Mouse (Mus musculus) hindbrain, embryonic 15.5 days (tissue): Measurements from ENCODE around the gene Spen. TPM values are rescaled to one million over a fixed set of nuclear protein-coding genes. Genes with fewer than 3 reads are reported as not detected.
"Not testable (repeated sequence)": the region's sequence is repeated elsewhere in the genome, so short reads cannot be mapped to it uniquely, and the experiment has no call there.

Experiments
- ATAC-seq: fragments of 200-750 bp; cut with Nextera tagmentation; 2 replicates; pipeline ENCODE4 v1.8.0; 2017; ENCODE audit warnings: low read depth, moderate number of reproducible peaks, moderate TSS enrichment; ENCODE audit not compliant: low FRiP score
- H3K27ac ChIP-seq: fragments of 300-500 bp; sonication (generic); replicated peaks from 2 replicates; pipeline ENCODE4 v1.5.1; 2015; ENCODE audit warnings: mild to moderate bottlenecking, inconsistent platforms
- H3K27me3 ChIP-seq: fragments of 300-500 bp; sonication (generic); 2 replicates; pipeline ENCODE4 v1.6.1; 2015; ENCODE audit warnings: control low read depth, inconsistent platforms
- H3K36me3 ChIP-seq: fragments of 300-500 bp; sonication (generic); 2 replicates; pipeline ENCODE4 v1.6.1; 2015; ENCODE audit warnings: control low read depth, inconsistent platforms
- H3K4me1 ChIP-seq: fragments of 300-500 bp; sonication (generic); replicated peaks from 2 replicates; pipeline ENCODE4 v1.6.1; 2015; ENCODE audit warnings: control low read depth, inconsistent platforms
- H3K4me2 ChIP-seq: fragments of 300-500 bp; sonication (generic); 2 replicates; pipeline ENCODE4 v1.6.1; 2015; ENCODE audit warnings: moderate library complexity, mild to moderate bottlenecking, inconsistent platforms
- H3K4me3 ChIP-seq: fragments of 300-500 bp; sonication (generic); 2 replicates; pipeline ENCODE4 v1.5.1; 2015; ENCODE audit warnings: mild to moderate bottlenecking, inconsistent platforms
- H3K9ac ChIP-seq: fragments of 300-500 bp; sonication (generic); 2 replicates; pipeline ENCODE4 v1.6.1; 2015; ENCODE audit warnings: inconsistent platforms
- H3K9me3 ChIP-seq: fragments of 300-500 bp; sonication (generic); 2 replicates; pipeline ENCODE4 v1.6.1; 2016; ENCODE audit warnings: control low read depth, inconsistent platforms
- WGBS: fragments of 180-500 bp; shearing (Covaris S2); methylation state at CpG from one replicate; pipeline ENCODE4 v1.1.7; 2015; 5-methylcytosine and 5-hydroxymethylcytosine counted together
- polyA plus RNA-seq: library from polyadenylated mRNA; unstranded; fragments of >200 nt; fragmentation: Nextera tagmentation; extraction: Ambion mirVana; gene quantifications from 2 replicates; pipeline ENCODE4 v1.2.1, GENCODE M21; 2015

The Spen gene
- polyA plus RNA-seq, 1 experiment from 2014 or later, result 17.1 TPM

DNA sequence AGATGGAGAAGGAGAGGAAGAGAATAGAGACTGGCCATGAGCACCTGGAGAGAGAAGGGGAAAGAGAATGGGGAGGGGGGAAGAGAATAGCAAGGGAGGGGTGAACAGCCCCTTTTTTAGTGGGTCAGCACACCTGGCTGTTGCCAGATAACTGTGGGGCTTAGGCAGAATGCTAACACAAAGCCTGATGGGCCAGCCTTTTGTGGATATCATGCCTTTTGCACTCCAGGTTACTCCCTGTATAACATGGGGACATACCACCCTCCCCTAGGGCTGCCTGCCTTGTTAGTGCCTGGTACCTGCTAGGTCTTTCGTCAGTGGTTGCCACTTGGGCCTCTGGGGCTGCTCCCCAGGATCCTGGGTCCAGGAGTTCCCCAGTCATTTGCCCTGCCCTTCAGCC is 32.4 kb upstream of the Spen start:
- Histone ChIP-seq H3K4me1 (no peaks in the 10 kb centered on the region), H3K27ac (no peak overlapping the region), H3K9me3 (no peaks in the 10 kb centered on the region), H3K9ac (no peak overlapping the region), H3K4me2 (no peak overlapping the region), H3K36me3 (no peaks in the 10 kb centered on the region), H3K27me3 (no peaks in the 10 kb centered on the region), H3K4me3 (no peak overlapping the region)
- no peak for ATAC-seq
- WGBS, result 100% methylated on average over 1 of the region's 1 CpGs

- Histone ChIP-seq H3K36me3 (no peaks in the 10 kb centered on the region), H3K4me1 (no peaks in the 10 kb centered on the region), H3K9ac (no peak overlapping the region), H3K9me3 (no peaks in the 10 kb centered on the region), H3K27me3 (no peaks in the 10 kb centered on the region), H3K4me2 (no peak overlapping the region), H3K27ac (no peak overlapping the region), H3K4me3 (no peak overlapping the region)
- WGBS, result 65% methylated on average over 6 of the region's 6 CpGs
- ATAC-seq, result no peak
These were observed 31.6 kb upstream of the Spen start for GRCm38 (mm10) chr4:141570004-141570403.

GRCm38 (mm10) chr4:141568966-141569365 is 30.6 kb upstream of the Spen start:
- WGBS, result 91% methylated on average over 5 of the region's 5 CpGs
- Histone ChIP-seq H3K4me1 (no peaks in the 10 kb centered on the region), H3K27ac (no peak overlapping the region), H3K9me3 (no peaks in the 10 kb centered on the region), H3K27me3 (no peaks in the 10 kb centered on the region), H3K4me2 (no peak overlapping the region), H3K36me3 (no peaks in the 10 kb centered on the region), H3K4me3 (no peak overlapping the region), H3K9ac (no peak overlapping the region)
- ATAC-seq, result no peak

DNA sequence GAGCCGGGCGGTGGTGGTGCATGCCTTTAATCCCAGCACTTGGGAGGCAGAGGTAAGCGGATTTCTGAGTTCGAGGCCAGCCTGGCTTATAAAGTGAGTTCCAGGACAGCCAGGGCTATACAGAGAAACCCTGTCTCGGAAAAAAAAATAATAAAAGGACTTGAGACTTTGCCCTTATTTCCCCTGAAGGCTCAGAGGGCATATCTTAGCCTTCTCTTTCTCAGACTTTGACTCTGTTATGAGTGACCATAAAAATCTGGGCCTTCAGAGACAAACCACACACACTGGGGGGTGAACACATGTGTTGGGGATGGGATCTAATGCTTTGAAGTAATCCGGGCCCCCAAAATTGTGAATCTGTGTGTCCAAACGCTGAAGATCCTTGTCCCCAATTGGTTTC is 28.8 kb upstream of the Spen start:
- H3K9ac ChIP-seq, ATAC-seq, H3K4me3 ChIP-seq, H3K27me3 ChIP-seq, H3K36me3 ChIP-seq, H3K27ac ChIP-seq, H3K9me3 ChIP-seq, H3K4me2 ChIP-seq, H3K4me1 ChIP-seq: not testable (repeated sequence)
- 92% methylated on average over 7 of the region's 7 CpGs for WGBS

GRCm38 (mm10) chr4:141566187-141566586 is 27.8 kb upstream of the Spen start:
- Histone ChIP-seq H3K27ac (no peak overlapping the region), H3K4me3 (no peak overlapping the region), H3K36me3 (no peaks in the 10 kb centered on the region), H3K27me3 (no peaks in the 10 kb centered on the region), H3K9me3 (no peaks in the 10 kb centered on the region), H3K4me2 (no peak overlapping the region), H3K9ac (no peak overlapping the region), H3K4me1 (no peaks in the 10 kb centered on the region)
- WGBS, result 94% methylated on average over 6 of the region's 6 CpGs
- ATAC-seq, result no peak

DNA sequence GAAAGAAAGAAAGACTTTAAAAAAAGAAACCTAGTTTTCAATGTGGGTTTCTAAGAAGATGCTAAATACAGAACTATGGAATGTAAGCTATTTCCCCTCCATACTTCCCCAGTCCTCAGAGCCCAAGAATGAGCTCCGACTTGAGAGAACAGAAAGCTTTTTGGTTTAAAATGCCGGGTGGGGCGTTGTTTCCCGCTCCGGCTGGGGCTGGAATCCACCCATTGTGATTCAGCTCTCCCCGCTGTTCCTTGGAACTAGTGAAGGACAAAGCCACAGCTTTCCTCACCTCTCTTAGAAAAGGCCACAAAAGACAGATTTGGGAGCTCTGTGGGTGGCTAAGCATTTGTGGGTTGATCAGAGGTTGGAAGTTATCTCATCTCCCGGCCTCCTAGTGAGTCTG is 26.9 kb upstream of the Spen start:
- Histone ChIP-seq H3K4me1 (no peaks in the 10 kb centered on the region), H3K27me3 (no peaks in the 10 kb centered on the region), H3K9ac (no peak overlapping the region), H3K4me2 (no peak overlapping the region), H3K36me3 (no peaks in the 10 kb centered on the region), H3K4me3 (no peak overlapping the region), H3K27ac (no peak overlapping the region), H3K9me3 (no peaks in the 10 kb centered on the region)
- 22% methylated on average over 7 of the region's 7 CpGs for WGBS
- ATAC-seq, result no peak

- no peak for ATAC-seq
- Histone ChIP-seq H3K9me3 (no peaks in the 10 kb centered on the region), H3K4me1 (peaks cover 6% of the 10 kb centered on the region; the same call in 1 of the 2 replicates), H3K27ac (no peak overlapping the region), H3K4me3 (no peak overlapping the region), H3K27me3 (no peaks in the 10 kb centered on the region), H3K9ac (no peak overlapping the region), H3K4me2 (no peak overlapping the region), H3K36me3 (no peaks in the 10 kb centered on the region)
- WGBS, result 82% methylated on average over 3 of the region's 3 CpGs
These were observed 26.3 kb upstream of the Spen start for GRCm38 (mm10) chr4:141564660-141565059.

- Histone ChIP-seq H3K4me1 (peaks cover 9% of the 10 kb centered on the region; the same call in 1 of the 2 replicates), H3K9me3 (no peaks in the 10 kb centered on the region), H3K4me2 (no peak overlapping the region), H3K27ac (no peak overlapping the region), H3K27me3 (no peaks in the 10 kb centered on the region), H3K4me3 (no peak overlapping the region), H3K36me3 (no peaks in the 10 kb centered on the region), H3K9ac (no peak overlapping the region)
- WGBS, result 86% methylated on average over 4 of the region's 4 CpGs
- no peak for ATAC-seq
These were observed 25.8 kb upstream of the Spen start for GRCm38 (mm10) chr4:141564209-141564608.

DNA sequence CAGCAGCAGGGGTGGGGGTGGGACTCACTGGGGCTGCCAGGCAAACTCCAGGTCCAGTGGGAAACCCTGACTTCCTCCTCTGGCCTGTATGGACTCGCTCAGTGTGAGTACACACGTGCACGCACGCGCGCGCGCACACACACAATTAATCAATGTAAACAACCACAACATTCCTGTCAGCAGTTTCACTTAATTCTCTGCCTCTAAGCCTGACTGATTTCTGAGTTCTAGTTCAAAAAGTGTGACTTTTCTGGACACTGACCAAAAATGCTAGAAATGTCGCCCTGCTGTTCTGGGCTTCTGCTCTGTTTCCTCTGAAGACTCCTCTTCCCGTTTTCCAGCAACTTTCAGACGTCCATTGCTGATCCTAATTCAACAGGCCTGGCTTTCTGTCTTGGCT is 23.9 kb upstream of the Spen start:
- Histone ChIP-seq H3K9me3 (no peaks in the 10 kb centered on the region), H3K4me2 (no peak overlapping the region), H3K36me3 (no peaks in the 10 kb centered on the region), H3K27ac (no peak overlapping the region), H3K27me3 (no peaks in the 10 kb centered on the region), H3K9ac (no peak overlapping the region), H3K4me1 (peaks cover 23% of the 10 kb centered on the region), H3K4me3 (no peak overlapping the region)
- 79% methylated on average over 11 of the region's 11 CpGs for WGBS
- no peak for ATAC-seq

DNA sequence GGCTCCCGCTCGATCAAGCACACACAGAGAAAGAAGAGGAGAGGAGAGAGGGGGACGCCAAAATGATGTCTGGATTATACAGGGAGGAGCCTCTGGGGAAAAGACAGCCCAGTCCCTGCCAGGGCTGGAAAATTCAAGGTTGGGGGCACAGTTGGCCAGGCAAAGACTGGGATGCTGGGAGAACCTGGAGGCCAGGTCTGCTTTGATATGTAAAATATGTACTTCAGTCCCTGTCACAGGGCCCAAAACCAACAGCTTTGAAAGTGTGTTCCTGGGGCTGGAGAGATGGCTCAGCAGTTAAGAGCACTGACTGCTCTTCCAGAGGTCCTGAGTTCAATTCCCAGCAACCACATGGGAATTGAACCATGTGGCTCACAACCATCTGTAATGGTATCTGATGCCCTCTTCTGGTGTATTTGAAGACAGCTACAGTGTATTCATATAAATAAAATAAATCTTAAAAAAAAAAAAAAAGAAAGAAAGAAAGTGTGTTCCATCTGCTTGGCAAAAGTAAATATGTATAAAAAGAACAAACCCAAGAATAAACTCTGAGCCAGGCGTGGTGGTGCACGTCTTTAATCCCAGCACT is 23.0 kb upstream of the Spen start:
- H3K4me2 ChIP-seq, ATAC-seq, H3K9ac ChIP-seq, H3K4me3 ChIP-seq, H3K9me3 ChIP-seq, H3K36me3 ChIP-seq, H3K27ac ChIP-seq, H3K27me3 ChIP-seq: not testable (repeated sequence)
- peaks cover 23% of the 10 kb centered on the region for H3K4me1 ChIP-seq
- WGBS, result 73% methylated on average over 5 of the region's 5 CpGs

- under 1% methylated on average over 9 of the region's 9 CpGs for WGBS
- peak overlapping the region; percentile 55 for H3K9ac ChIP-seq
- H3K9me3 ChIP-seq, result no peaks in the 10 kb centered on the region
- peak overlapping the region; percentile 79 for H3K4me2 ChIP-seq
- peak; percentile 37; the same call in 1 of the 2 replicates for ATAC-seq
- peak overlapping the region; percentile 36 for H3K4me3 ChIP-seq
- H3K36me3 ChIP-seq, result no peaks in the 10 kb centered on the region
- H3K27ac ChIP-seq, result peak overlapping the region; percentile 90
- peaks cover 23% of the 10 kb centered on the region for H3K4me1 ChIP-seq
- no peaks in the 10 kb centered on the region for H3K27me3 ChIP-seq
These were observed 21.5 kb upstream of the Spen start for GRCm38 (mm10) chr4:141559898-141560263.

GRCm38 (mm10) chr4:141559131-141559897 is 20.9 kb upstream of the Spen start:
- peaks cover 23% of the 10 kb centered on the region for H3K4me1 ChIP-seq
- H3K9ac ChIP-seq, result peak overlapping the region; percentile 55
- peak; percentile 77 for ATAC-seq
- H3K27ac ChIP-seq, result peak overlapping the region; percentile 90
- peak overlapping the region; percentile 79 for H3K4me2 ChIP-seq
- peak overlapping the region; percentile 36 for H3K4me3 ChIP-seq
- under 1% methylated on average over 30 of the region's 30 CpGs for WGBS
- no peaks in the 10 kb centered on the region for H3K27me3 ChIP-seq
- H3K9me3 ChIP-seq, result no peaks in the 10 kb centered on the region
- no peaks in the 10 kb centered on the region for H3K36me3 ChIP-seq
